Mouse (Mus musculus) lung, postnatal 0 days (tissue): Measurements from ENCODE around the gene Atp2b4.

ENCODE experiments used
- CTCF ChIP-seq: IDR thresholded peaks from 2 replicates; pipeline ENCODE4 v1.5.1; 2016; ENCODE audit warnings: antibody characterized with exemption, mild to moderate bottlenecking
- EP300 ChIP-seq: IDR thresholded peaks from 2 replicates; pipeline ENCODE4 v1.6.1; 2016; ENCODE audit warnings: antibody characterized with exemption, mild to moderate bottlenecking, control low read depth

GRCm38 (mm10) chr1:133749954-133750353 lies 50.9 kb downstream of the Atp2b4 start:
- TF ChIP-seq CTCF (no peak), EP300 (no peak)
